Mouse (Mus musculus): ENCODE results near the gene Sst. TPM values are rescaled to one million over a fixed set of nuclear protein-coding genes. Genes with fewer than 3 reads are reported as not detected.
"Not testable (repeated sequence)": the region's sequence is repeated elsewhere in the genome, so short reads cannot be mapped to it uniquely, and the experiment has no call there.

Gene Sst
- polyA plus RNA-seq (2017; shearing (Covaris generic)), result not detected

DNA sequence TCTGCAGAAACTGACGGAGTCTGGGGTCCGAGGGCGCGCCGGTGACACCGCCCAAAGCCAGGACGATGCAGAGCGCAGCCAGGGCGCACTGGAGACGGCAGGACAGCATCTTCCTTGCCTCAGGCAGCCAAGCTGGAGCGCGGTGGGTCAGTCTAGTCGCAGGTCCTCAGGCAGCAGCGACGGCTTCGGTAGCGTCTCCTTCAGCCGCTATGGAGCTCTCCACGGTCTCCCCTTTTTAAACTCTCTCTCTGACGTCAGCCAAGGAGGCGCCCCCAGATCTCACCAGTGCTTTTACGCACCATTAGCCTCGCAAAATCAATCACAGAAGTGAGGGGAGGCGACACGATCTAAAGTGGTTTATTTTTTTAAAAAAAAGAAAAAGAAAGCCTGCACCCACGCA is at the start of gene Sst:
TSS of gene Sst (minus strand) at position 323 of the 400 bp plus-strand sequence.
- ATAC-seq, result no peak

GRCm38 (mm10) chr16:23934397-23934796 is 43.6 kb upstream of the Sst start:
- no peak for ATAC-seq

DNA sequence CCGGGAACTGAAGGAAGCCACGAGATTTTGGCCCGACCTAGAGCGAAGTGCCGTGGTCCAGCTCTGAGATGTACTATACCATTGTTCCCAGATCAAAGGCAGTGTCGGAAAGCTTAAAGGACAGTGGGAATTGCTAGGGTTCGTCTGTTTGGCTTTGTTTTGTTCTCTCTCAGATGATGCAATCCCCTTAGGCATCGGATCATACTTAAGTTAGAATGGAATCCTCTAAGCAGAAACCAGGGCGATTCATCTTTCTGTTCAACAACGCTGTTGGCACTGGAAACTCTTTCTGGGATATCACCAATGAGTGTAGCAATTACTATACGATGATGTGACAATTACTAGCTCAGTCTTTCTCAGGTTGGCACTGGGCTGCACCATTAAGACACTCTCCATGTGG is 41.5 kb upstream of the Sst start, which contains the start of gene Rtp2:
TSS of gene Rtp2 (minus strand) at position 101 of the 400 bp plus-strand sequence.
- no peak for ATAC-seq

GRCm38 (mm10) chr16:23931275-23931674 is 40.5 kb upstream of the Sst start:
- ATAC-seq, result no peak

GRCm38 (mm10) chr16:23930426-23931073 is 39.8 kb upstream of the Sst start:
- no peak for ATAC-seq

DNA sequence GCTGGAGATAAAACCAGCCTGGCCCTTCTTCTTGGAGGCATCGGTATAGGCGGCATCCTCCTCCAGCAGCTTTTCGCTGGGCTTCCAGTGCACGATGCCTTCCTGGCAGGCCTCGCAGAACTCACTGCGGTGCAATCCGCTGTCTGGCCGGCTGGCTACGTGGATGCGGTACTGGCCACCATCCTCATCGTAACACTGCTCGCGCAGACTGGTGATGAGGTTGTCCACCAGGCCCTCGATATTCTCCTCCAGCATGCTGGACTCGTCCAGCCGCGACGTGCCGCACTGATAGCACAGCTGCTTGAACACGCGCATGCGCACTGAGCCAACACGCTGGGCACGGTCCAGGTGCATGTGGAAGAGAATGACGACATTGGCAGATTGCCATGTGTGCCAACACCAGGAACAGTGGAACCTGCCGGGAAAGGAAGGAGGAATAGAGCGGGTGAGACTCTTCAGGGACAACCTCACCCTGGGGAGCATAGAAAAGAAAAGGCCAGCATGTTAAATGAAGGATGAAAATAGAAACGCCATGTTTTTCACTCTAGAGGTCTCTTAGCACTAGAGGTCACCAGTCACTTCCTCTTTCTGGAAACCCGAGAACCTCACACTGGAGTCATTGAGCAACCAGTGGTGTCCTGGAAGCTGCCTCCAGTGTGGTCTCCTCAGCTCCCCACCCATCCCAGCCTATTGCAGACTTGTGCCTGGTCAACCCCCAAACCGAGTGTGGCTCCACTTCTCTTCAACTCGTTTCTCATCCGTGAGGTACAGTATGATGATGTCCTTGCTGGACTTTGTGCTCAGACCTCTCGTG is 36.8 kb upstream of the Sst start:
- no peak for ATAC-seq

DNA sequence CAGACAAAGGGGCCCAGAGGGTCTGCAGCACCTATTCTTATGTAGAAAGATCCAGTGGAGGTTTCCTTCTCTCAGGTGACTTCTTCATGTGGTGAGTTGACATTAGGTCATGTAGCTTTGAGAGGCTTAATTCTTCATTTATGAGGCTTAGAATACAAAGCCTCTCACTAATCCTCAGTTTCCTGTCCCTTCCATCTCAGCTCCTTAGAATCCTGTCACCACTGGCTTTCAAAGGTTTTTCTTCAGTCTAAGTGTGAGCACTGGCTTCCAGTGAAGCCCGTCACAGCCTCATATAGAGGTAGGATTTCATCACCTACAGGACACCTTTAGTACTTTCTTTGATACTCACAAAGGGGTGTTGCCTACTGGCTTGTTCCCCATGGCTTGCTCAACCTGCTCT is 32.1 kb upstream of the Sst start:
- ATAC-seq, result no peak

DNA sequence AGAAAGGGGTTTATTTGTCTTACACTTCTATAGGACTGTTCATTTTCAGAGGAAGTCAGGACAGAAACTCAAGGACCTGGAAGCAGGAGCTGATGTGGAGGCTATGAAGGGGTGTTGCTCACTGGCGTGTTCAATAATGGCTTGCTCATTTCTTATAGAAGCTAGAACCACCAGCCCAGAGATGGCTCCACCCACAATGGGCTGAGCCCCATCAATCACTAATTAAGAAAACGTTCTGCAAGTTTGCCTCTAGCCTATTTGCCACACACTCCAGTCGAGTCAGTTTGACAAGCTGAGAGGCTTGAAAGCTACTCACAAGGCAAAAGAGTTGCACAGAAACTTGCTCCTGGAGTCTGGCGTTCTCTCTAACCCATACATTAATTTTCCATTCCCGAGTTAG is 30.9 kb upstream of the Sst start:
- ATAC-seq, result no peak

- no peak for ATAC-seq
These were observed 28.7 kb upstream of the Sst start for GRCm38 (mm10) chr16:23919418-23919817.

GRCm38 (mm10) chr16:23913401-23913800 is 22.6 kb upstream of the Sst start:
- no peak for ATAC-seq

- no peak for ATAC-seq
These were observed 22.0 kb upstream of the Sst start for GRCm38 (mm10) chr16:23912741-23913140.

- not testable (repeated sequence) for ATAC-seq
These were observed 18.2 kb upstream of the Sst start for GRCm38 (mm10) chr16:23909015-23909354.

DNA sequence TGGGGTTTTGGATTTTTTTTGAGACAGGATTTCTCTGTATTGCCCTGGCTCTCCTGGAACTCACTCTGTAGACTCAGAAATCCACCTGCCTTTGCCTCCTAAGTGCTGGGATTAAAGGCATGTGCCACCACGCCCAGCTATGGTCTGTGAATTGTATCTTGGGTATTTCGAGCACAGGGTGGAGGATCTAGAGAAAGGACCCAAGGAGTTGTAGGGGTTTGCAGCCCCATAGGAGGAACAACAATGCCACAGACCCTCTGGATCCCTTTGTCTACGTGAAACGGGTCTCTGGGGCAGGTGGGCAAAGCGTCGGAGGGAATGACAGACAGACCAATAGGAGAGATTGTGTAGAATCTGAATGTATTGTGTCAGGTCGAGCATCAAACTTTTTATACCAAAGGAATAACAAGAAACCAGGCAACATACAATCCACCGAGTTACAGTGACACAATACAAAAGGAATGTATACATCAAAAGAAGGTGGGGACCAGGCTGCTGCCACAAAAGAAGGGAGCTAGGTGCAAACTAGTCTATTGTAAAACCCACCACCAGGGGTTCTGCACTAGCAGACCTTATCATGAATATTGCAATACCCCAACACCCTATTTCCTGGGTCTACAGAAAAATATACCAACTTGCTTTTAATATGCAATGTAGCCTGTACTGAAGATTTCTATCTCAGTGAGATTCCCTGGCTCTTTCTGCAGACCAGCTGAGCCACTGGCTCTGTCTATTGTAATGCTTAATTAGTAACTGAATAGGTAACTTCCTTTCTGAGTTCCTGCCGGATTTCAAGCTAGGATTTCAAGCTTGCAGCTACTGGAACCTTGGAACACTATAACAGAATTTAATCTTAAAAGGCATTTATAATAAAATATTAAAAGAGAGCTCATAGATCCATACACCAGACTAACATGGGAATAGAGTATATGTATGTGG is 17.6 kb upstream of the Sst start:
- not testable (repeated sequence) for ATAC-seq

GRCm38 (mm10) chr16:23906586-23906985 is 15.8 kb upstream of the Sst start:
- ATAC-seq, result not testable (repeated sequence)

DNA sequence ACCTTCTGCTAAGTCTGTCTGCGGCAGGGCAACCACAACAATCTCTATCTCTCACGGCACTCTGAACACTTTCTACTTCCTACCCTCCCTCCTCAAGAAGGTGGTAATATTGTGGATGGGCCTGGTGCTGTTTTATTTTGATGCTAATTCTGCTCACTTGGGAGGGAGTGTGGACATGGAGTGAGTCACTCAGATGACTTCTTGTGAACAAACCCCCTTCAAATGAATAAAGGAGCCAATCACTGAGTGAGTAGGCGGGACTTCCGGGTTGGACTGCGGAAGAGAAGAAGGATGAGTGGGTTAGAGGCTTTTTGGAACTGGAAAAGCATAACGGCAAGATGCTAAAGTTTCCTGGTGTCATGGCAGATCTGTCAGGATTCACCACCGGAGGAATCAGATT is 10.7 kb upstream of the Sst start:
- ATAC-seq, result no peak

GRCm38 (mm10) chr16:23900061-23900460 is 9.3 kb upstream of the Sst start:
- ATAC-seq, result no peak

DNA sequence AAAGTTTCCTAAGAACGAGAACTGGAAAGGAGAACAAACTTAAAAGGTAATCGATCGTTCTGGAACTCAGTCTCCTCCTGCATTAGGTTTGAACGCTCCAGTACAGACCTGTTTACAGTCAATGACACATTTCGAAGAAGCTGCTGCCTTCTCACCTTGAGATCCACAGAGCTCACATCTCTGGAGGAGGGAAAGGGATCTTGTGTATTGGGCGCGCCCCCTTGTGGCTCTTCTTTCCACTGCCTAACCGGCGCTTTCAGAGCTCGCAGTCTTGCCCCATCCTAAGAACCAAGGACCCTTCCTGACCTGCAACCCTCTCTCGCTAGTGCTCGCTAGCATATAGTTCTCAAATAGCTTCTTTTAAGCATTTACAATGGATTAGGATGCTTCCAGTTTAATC is 8.1 kb upstream of the Sst start:
- peak; percentile 48 for ATAC-seq

DNA sequence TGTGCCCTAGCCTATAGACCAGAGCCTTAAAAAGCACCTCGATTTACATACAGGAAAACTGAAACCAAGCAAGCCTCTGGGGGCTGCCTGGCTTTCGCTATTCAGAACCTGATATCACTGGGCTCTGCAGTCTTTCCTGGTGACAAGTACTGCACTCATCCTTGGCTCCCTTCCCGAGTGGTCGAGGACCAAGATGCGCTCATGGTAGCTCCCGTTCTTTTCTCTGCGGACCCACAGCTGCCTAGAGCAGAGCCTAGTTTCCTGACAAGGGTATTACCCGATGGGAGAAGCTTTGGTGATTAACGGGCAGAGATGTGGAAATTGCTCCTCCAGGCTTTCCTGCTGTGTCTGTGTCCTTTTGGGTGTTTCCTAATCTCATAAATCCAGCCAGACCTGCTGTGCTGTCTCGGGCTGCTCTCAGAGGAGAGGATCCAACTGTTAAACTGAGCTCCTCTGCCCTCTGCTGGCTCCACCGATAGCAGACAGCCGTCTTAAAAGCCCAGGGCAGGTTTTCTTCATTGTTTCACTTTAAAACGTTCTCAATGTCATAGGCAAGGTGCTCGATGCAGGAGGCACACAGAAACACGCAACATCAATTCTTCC is 7.3 kb upstream of the Sst start:
- ATAC-seq, result peak; percentile 72

DNA sequence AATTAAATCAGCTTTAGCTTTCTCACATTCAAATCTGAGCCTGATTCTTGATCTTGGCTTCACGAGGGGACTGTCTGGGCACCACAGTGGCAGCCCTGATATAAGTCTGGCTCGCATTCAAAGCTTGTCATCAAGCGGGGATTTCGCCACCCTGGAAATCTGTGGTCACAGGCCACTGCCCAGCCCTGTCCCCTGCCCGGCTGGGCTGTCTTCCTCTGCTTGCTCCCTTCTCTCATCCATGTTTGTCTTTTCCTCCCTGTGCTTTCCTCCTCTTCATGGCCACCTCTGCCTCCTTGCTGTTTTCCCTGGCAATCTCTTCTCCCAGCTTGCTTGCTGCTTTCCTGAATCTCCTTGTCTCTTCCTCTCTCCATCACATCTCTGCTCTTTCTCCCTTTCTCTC is 6.7 kb upstream of the Sst start:
- ATAC-seq, result no peak

DNA sequence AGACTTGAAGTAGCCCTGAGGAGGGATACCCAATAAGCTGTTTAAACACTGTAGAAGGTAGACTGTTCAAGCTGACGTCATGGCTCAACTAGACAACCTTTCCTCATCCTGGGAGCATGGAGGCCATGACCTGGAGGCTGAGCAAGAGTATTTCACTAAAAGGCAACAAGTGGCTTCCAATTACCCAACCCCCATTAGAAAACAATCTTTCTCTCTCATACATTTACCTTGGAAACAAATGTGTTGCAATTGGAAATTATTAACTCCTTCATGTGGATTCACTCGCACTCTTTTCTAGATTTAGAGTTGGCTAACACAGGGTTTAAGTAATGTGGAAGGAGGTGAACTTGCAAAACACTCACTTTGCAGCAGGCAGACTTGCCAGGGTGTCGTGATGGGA is 4.4 kb upstream of the Sst start:
- ATAC-seq, result no peak

GRCm38 (mm10) chr16:23890151-23890550 is 607 bp downstream of the Sst start:
- ATAC-seq, result no peak

GRCm38 (mm10) chr16:23887910-23888579 is 2.7 kb downstream of the Sst start:
- no peak for ATAC-seq

Data from inflammation-experienced regulatory T-cells, adult 6 months (primary cell).